Mouse (Mus musculus) embryonic fibroblast, embryonic 13.5 days (primary cell): ENCODE measurements at regions not wholly inside any gene's neighbourhood (a gene's known extent, or its start where the extent isn't known, plus 50 kb on each side); places are given as distances from the start of the nearest gene placed in this dataset.

Experiments
- H3K27ac ChIP-seq: 2 replicates; pipeline ENCODE4 v1.5.1; 2012; ENCODE audit warnings: low read length, control low read depth, inconsistent platforms; ENCODE audit not compliant: insufficient read depth
- H3K4me1 ChIP-seq: 2 replicates; pipeline ENCODE4 v1.6.1; 2011; ENCODE audit warnings: low read length; ENCODE audit not compliant: control insufficient read depth, insufficient read depth
- H3K4me3 ChIP-seq: 2 replicates; pipeline ENCODE4 v1.5.1; 2011; ENCODE audit warnings: mild to moderate bottlenecking, control low read depth, low read length; ENCODE audit not compliant: insufficient read depth
- CTCF ChIP-seq: IDR thresholded peaks from 2 replicates; pipeline ENCODE4 v1.5.1; 2011; ENCODE audit warnings: mild to moderate bottlenecking, control low read depth, low read length, moderate library complexity, borderline replicate concordance; ENCODE audit not compliant: insufficient read depth
- POLR2A ChIP-seq: IDR thresholded peaks from 2 replicates; pipeline ENCODE4 v1.6.1; 2011; ENCODE audit warnings: low read depth, mild to moderate bottlenecking, control low read depth, low read length, moderate library complexity

- Histone ChIP-seq H3K4me3 (no peak overlapping the region), H3K4me1 (0 out of 2 replicates have a peak, but pooled peaks cover 6% of the 10 kb centered on the region), H3K27ac (no peak overlapping the region)
- TF ChIP-seq CTCF: no peak
- TF ChIP-seq POLR2A: no peak
These were observed 68.8 kb upstream of the Mark1 start for GRCm38 (mm10) chr1:185068136-185068535.

- Histone ChIP-seq H3K4me3 (no peak overlapping the region), H3K4me1 (0 out of 2 replicates have a peak, but pooled peaks cover 6% of the 10 kb centered on the region), H3K27ac (no peak overlapping the region)
- TF ChIP-seq POLR2A (no peak), CTCF (no peak)
These were observed 68.3 kb upstream of the Mark1 start for GRCm38 (mm10) chr1:185067661-185068060.

- no peak for TF ChIP-seq POLR2A
- TF ChIP-seq CTCF: no peak
- Histone ChIP-seq H3K27ac (no peak overlapping the region), H3K4me1 (0 out of 2 replicates have a peak, but pooled peaks cover 6% of the 10 kb centered on the region), H3K4me3 (no peak overlapping the region)
These were observed 65.7 kb upstream of the Mark1 start for GRCm38 (mm10) chr1:185065056-185065455.

GRCm38 (mm10) chr1:185062103-185062502 lies 62.7 kb upstream of the Mark1 start:
- Histone ChIP-seq H3K4me1 (0 out of 2 replicates have a peak, but pooled peaks cover 6% of the 10 kb centered on the region), H3K4me3 (no peak overlapping the region), H3K27ac (no peak overlapping the region)
- no peak for TF ChIP-seq POLR2A
- no peak for TF ChIP-seq CTCF

GRCm38 (mm10) chr1:185057443-185057842 lies 58.1 kb upstream of the Mark1 start:
- TF ChIP-seq CTCF: no peak
- no peak for TF ChIP-seq POLR2A
- Histone ChIP-seq H3K4me1 (no peaks in the 10 kb centered on the region), H3K27ac (no peak overlapping the region), H3K4me3 (no peak overlapping the region)

- Histone ChIP-seq H3K27ac (no peak overlapping the region), H3K4me3 (no peak overlapping the region), H3K4me1 (no peaks in the 10 kb centered on the region)
- no peak for TF ChIP-seq CTCF
- no peak for TF ChIP-seq POLR2A
These were observed 53.3 kb upstream of the Mark1 start for GRCm38 (mm10) chr1:185052700-185053099.

- H3K4me1 ChIP-seq: no peaks in the 10 kb centered on the region
- 0 out of 2 replicates have a peak overlapping the region, but pooled peaks have one; percentile 4 for H3K27ac ChIP-seq
- H3K4me3 ChIP-seq: no peak overlapping the region
- TF ChIP-seq POLR2A: no peak
- no peak for TF ChIP-seq CTCF
These were observed 50.6 kb upstream of the Mark1 start for GRCm38 (mm10) chr1:185049980-185050379.
